Mouse (Mus musculus): ENCODE measurements around the gene Themis.

GRCm38 (mm10) chr10:28843755-28844717 is 175.9 kb downstream of the Themis start:
- TF ChIP-seq POLR2A (IDR thresholded peaks at IDR 0.05; ENCODE audit: borderline replicate concordance, extremely low read depth, insufficient read depth, insufficient read length, poor library complexity, severe bottlenecking): no peak
- TF ChIP-seq CTCF (IDR thresholded peaks at IDR 0.05; ENCODE audit: borderline replicate concordance, extremely low read depth, insufficient read depth, insufficient read length): peak; percentile 79; the same call in 1 of the 2 replicates

Measured in brain, embryonic 14.5 days (tissue).